Mouse (Mus musculus): Measurements from ENCODE around the gene 3110009E18Rik. TPM values are rescaled to one million over a fixed set of nuclear protein-coding genes. Genes with fewer than 3 reads are reported as not detected.

Gene 3110009E18Rik
- total RNA-seq (2014; fragmentation: Nextera tagmentation) (11.4 and 12.2 TPM in 2 replicates), total RNA-seq (2017) (2.2 and 4.5 TPM in 2 replicates)

- ATAC-seq (replicated peaks; ENCODE audit: poor library complexity, severe bottlenecking) = peak; percentile 78
Observed at GRCm38 (mm10) chr1:120120969-120121811, at the start of gene 3110009E18Rik, which contains the start of gene Dbi. TSS of gene 3110009E18Rik (plus strand) at chr1:120121187. TSS of gene Dbi (minus strand) at chr1:120121078.

GRCm38 (mm10) chr1:120072900-120073299 is 48.1 kb upstream of the 3110009E18Rik start:
- no peak for ATAC-seq (replicated peaks; ENCODE audit: poor library complexity, severe bottlenecking)

GRCm38 (mm10) chr1:120073519-120074306 is 47.3 kb upstream of the 3110009E18Rik start, which contains the start of gene Tmem37:
TSS of gene Tmem37 (minus strand) at chr1:120074074.
- peak; percentile 80 for ATAC-seq (replicated peaks; ENCODE audit: poor library complexity, severe bottlenecking)

GRCm38 (mm10) chr1:120074307-120074702 is 46.7 kb upstream of the 3110009E18Rik start:
- no peak for ATAC-seq (replicated peaks; ENCODE audit: poor library complexity, severe bottlenecking)

- no peak for ATAC-seq (replicated peaks; ENCODE audit: poor library complexity, severe bottlenecking)
Observed at GRCm38 (mm10) chr1:120074931-120075330, 46.1 kb upstream of the 3110009E18Rik start.

GRCm38 (mm10) chr1:120075507-120075906 is 45.5 kb upstream of the 3110009E18Rik start:
- peak; percentile 70 for ATAC-seq (replicated peaks; ENCODE audit: poor library complexity, severe bottlenecking)

GRCm38 (mm10) chr1:120077746-120078410 is 43.1 kb upstream of the 3110009E18Rik start:
- no peak for ATAC-seq (replicated peaks; ENCODE audit: poor library complexity, severe bottlenecking)

GRCm38 (mm10) chr1:120080632-120081031 is 40.4 kb upstream of the 3110009E18Rik start:
- ATAC-seq (replicated peaks; ENCODE audit: poor library complexity, severe bottlenecking) = peak; percentile 67

GRCm38 (mm10) chr1:120082957-120083585 is 37.9 kb upstream of the 3110009E18Rik start:
- ATAC-seq (replicated peaks; ENCODE audit: poor library complexity, severe bottlenecking) = no peak

- ATAC-seq (replicated peaks; ENCODE audit: poor library complexity, severe bottlenecking) = no peak
Observed at GRCm38 (mm10) chr1:120083921-120084517, 37.0 kb upstream of the 3110009E18Rik start.

- ATAC-seq (replicated peaks; ENCODE audit: poor library complexity, severe bottlenecking) = peak; percentile 49
Observed at GRCm38 (mm10) chr1:120085696-120086095, 35.3 kb upstream of the 3110009E18Rik start.

- ATAC-seq (replicated peaks; ENCODE audit: poor library complexity, severe bottlenecking) = no peak
Observed at GRCm38 (mm10) chr1:120086644-120087043, 34.3 kb upstream of the 3110009E18Rik start.

GRCm38 (mm10) chr1:120089180-120089579 is 31.8 kb upstream of the 3110009E18Rik start:
- ATAC-seq (replicated peaks; ENCODE audit: poor library complexity, severe bottlenecking) = no peak

- ATAC-seq (replicated peaks; ENCODE audit: poor library complexity, severe bottlenecking) = no peak
Observed at GRCm38 (mm10) chr1:120090880-120091570, 30.0 kb upstream of the 3110009E18Rik start.

GRCm38 (mm10) chr1:120093482-120094134 is 27.4 kb upstream of the 3110009E18Rik start:
- peak; percentile 92 for ATAC-seq (replicated peaks; ENCODE audit: poor library complexity, severe bottlenecking)

- ATAC-seq (replicated peaks; ENCODE audit: poor library complexity, severe bottlenecking) = no peak
Observed at GRCm38 (mm10) chr1:120094920-120095319, 26.1 kb upstream of the 3110009E18Rik start.

- no peak for ATAC-seq (replicated peaks; ENCODE audit: poor library complexity, severe bottlenecking)
Observed at GRCm38 (mm10) chr1:120098327-120098726, 22.7 kb upstream of the 3110009E18Rik start.

GRCm38 (mm10) chr1:120099483-120099882 is 21.5 kb upstream of the 3110009E18Rik start:
- ATAC-seq (replicated peaks; ENCODE audit: poor library complexity, severe bottlenecking) = peak; percentile 85
